Mouse (Mus musculus) embryonic fibroblast, embryonic 13.5 days (primary cell): ENCODE measurements at regions not wholly inside any gene's neighbourhood (a gene's known extent, or its start where the extent isn't known, plus 50 kb on each side); places are given as distances from the start of the nearest gene placed in this dataset.

ENCODE experiments used
- CTCF ChIP-seq: IDR thresholded peaks from 2 replicates; pipeline ENCODE4 v1.5.1; 2011; ENCODE audit warnings: mild to moderate bottlenecking, control low read depth, low read length, moderate library complexity, borderline replicate concordance; ENCODE audit not compliant: insufficient read depth
- POLR2A ChIP-seq: IDR thresholded peaks from 2 replicates; pipeline ENCODE4 v1.6.1; 2011; ENCODE audit warnings: low read depth, mild to moderate bottlenecking, control low read depth, low read length, moderate library complexity

- TF ChIP-seq CTCF (no peak), POLR2A (no peak)
These were observed 442.0 kb upstream of the Etaa1 start for GRCm38 (mm10) chr11:18395631-18396030.
